Mouse (Mus musculus): ENCODE data around the gene Pip5k1b. TPM values are rescaled to one million over a fixed set of nuclear protein-coding genes. Genes with fewer than 3 reads are reported as not detected.

Gene Pip5k1b
- polyA plus RNA-seq, 1 experiment: 24.1 TPM

DNA sequence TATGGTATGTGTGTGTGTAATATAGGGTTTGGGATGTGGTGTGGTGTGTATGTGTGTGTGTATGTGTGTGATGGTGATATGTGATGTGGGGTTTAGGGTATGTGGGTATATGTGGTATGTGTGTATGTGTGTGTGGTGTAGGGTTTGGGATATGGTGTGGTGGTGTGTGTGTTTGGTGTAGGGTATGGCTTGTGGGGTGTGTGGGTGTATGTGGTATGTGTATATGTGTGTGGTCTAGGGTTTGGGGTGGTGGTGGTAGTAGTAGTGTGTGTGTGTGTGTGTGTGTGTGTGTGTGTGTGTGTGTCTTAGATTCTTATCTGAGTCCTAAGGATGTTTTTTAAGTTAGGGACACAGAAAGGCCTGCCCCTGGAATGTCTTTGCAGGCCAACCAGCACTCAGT lies 37.3 kb downstream of the Pip5k1b start:
- no peak for DNase-seq (ENCODE audit: low read depth)

DNA sequence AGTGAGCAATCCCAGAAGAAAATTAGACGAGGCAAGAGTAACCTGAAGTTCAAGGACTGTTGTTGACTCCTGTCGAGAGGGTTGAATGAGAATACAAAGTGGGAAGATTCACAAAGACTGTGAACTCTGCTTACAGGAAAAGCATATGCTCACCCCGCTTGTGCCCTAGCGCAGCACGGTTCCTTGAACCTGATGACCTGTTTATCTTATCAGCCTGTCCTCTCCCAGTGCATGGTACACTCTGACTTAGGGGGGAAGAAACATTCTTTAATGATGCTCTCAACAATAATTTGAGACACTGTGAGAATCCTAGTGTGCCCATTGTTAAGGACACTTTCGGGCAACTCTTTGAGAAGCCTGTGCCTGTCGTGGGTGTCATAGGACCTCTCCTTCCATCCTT lies 38.6 kb downstream of the Pip5k1b start:
- DNase-seq (ENCODE audit: low read depth): no peak

DNA sequence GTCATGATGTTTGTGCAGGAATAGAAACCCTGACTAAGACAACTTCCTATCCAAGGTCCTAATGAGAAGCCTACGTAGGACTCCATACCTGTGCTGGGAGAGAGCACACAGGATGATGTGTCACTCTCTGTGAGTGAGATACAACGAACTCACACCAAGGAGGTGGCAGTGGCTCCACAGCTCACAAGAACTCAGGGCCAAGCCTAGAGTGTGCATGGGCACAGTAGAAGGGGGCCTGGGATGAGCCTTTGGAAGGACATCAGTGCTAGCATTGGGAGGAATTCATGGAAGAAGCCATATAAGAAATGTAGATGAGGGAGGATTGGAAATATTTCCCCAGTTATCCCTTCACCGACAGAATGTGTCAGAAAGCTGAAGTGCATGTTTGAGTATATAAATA lies 39.7 kb downstream of the Pip5k1b start:
- no peak for DNase-seq (ENCODE audit: low read depth)

DNA sequence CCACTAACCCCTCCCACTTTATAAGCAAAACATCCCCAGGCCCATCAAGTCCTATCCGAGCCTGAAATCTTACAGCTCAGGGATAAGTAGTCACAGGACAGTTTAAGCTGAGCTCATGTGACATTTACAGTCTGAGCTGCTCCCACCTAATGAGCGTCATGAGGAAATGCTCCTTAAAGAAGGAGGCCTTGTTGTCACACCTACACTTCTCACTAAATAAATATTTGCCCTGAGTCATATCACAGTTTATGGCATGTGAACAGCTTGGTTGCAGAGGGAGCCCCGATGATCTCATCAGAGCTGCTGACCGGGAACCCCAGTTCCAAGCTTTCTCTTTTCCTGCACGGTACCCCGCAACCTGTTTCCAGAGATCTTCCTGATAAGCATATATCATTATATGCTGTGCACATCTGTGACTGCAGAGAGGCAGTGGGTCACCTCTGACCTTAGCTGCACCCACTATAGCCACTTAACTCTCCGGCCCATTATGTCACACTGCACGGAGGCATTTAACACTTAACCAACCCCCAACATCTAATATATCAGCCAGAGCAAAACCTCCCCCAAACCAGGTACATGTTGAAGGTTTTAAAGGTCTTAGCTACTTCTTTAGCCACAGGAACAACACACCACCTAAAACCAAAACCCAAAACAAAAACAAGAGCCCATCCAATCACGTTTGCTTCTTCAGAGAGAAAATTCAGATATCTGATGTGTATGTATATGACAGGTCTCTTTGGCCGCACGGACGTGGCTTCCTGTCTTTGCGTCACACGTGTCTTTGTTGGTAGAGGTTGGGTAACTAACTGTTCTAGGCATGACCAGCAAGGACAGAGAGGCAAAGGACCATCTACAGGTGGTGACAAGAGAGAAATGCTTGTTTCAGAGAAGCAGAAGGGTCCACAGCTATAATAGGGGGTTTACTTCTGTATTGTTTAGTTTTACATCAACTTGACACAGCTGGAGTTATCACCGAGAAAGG lies 40.7 kb downstream of the Pip5k1b start:
- DNase-seq (ENCODE audit: low read depth): no peak

DNA sequence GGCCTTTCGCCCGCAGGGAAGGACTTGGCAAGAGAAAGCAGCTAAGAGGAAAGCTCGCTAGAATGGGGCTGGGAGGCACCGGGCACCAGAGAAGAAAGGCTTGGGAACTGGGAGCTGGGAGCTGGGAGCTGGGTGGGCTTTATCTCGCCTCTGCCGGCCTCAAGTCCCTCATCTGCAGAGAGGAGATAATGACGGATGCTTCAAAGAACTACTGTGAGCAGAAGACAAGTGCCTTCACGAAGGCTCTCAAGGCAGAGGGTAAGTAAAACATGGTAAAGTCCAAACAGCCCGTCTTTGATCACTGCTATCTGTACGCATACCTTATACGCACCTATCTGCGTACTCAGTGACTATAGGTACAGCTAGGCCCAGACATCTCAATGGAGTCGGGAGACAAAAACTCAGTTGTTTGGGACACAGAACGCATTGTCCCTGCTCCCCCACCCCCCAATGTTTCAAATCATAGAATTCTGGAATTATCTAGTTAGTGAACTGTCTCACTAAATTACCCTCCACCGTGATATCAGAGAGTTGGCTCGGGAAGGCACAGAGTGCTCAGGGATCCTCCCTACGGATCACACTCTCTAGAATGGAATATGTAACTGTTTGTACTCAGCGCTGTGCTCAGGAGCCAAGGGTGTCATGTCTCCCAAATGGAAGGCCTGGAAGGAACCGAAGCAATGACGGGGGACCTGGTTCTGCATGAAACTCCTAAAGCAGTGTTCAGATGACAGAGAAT lies 42.4 kb downstream of the Pip5k1b start:
- DNase-seq (ENCODE audit: low read depth): no peak

DNA sequence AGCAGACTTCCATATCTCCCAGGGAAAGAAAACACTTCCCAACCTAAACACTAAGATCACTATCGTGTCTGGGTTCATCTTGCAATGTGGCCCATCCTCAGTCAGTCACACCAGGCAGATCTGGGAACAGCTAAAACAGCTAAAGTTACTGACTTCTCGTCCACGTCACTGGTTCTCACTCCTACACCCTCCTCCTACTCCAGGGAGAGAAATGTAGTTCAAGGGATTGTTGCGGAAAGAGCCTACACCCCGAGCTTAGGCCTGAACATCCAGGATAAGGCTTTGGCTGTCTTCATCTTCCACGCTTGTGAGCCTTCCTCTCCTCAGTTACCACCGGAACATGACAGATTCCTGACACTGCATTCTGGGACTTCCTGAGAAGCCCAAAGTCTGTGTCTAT lies 43.7 kb downstream of the Pip5k1b start:
- DNase-seq (ENCODE audit: low read depth): no peak

DNA sequence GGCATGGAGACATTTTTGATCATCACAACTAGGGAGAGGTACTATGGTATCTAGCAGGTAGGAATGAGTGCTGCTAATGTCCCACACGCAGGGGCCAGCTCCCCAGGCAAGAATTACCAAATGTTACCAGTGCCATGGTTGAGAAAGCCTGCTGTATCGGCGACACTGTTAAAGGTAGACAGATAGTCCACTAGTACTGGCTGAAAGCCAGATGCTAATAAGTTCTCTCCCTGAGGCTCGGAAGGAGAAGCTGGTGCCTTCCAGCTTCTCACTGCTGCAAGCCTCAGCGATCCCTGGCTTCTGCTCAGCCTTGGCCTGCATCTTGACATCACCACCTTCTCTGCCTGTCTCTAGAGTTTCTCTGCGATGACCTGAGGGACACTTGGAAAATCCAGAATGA lies 46.3 kb downstream of the Pip5k1b start:
- DNase-seq (ENCODE audit: low read depth): no peak

DNA sequence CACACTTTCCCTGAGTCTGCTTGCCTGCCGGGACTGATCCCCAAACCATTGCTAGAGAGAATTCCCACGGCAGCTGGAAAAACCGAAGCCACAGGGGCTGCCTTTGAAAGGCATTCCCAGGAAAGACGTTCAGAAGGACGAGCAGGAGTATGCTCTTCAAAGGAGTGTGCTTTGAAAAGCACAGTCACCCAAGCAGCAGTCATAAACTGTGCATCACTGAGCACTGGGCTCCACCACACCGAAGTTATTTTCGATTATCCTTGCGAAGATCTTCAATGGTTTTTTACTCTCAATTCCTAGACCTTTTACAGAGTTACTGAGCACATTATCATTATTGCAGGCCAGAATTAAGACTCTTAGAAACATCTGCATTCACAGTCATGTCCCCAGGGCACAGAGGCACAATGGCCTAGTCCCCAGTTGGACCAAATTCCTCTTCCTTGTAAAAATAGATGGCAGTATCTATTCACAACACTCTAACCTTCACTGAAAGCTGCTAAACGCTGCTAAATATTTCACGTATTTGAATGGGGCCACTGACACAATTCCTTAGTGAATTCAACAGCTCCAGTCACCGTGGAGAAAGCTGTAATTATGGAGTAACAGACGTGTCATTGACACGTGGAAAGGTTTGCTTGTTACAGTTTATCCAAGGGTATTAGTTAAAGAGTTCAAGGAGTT lies 47.4 kb downstream of the Pip5k1b start:
- DNase-seq (ENCODE audit: low read depth): no peak

DNA sequence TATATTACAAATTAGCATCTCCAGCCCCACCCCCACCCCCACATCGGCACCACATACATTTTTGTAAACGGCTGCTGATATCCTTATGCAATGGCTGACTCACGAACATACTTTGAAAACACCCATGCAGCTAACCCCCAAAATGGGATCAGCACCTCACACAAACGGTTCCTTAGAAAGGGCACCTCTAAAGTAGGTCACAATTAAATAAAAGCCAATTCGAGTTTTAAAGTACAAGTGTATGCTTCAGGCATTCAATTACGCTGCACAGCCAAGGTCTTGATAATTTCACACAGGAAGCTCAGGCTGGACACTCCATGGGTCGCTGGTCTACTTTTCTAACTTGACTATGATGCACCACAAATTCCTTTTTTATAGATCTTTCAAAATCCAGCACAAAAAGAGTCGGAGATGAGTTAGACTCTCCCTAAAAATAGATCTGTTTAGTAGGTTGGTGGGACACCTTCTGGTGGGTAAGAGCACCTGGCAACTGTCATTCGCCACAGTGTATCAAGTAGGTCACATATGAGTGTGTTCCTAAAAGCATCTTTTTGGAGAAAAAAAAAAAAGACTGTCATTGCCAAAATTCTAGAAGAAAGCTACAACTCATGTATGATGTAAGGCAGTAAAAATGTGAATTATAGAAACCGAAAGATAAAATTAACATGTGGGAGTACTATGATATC lies 52.8 kb downstream of the Pip5k1b start:
- no peak for DNase-seq (ENCODE audit: low read depth)

DNA sequence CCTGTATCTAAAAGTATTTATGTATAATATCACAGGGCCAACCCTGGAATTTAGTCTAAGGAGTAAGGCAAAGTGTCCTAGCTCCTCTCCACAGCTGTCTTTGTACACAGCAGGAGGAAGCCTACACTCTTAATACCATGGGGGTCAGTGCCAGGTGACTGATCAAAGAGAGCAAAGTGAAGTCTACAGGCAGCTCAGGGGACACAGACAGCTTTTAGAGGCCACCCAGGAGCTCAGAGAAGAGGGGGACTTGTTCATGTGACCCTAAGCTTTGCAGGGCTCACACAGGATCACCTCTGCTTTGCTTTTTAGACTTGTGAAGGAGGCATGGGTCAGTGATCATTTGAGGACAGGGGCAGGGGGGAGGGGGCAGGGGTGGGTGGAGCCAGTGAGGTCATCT lies 54.1 kb downstream of the Pip5k1b start:
- no peak for DNase-seq (ENCODE audit: low read depth)

DNA sequence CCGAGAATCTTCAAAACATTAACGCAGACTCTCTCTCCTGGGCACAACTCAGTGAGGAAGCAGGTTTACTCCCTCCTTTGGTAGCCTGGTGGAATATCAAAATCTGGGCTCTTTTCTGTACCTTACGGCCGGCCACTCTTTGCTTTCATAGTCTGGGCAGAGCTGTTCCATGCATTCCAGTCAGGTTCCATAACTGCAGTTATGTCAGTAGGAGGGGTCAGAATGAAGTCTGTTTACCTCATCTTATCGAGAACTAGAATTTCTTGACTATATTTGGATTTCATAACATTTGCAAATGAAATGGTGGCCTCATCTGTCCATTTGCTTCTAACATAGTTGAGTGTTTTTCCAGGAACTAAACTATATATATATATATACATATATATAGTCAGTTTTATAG lies 55.2 kb downstream of the Pip5k1b start:
- DNase-seq (ENCODE audit: low read depth): no peak

DNA sequence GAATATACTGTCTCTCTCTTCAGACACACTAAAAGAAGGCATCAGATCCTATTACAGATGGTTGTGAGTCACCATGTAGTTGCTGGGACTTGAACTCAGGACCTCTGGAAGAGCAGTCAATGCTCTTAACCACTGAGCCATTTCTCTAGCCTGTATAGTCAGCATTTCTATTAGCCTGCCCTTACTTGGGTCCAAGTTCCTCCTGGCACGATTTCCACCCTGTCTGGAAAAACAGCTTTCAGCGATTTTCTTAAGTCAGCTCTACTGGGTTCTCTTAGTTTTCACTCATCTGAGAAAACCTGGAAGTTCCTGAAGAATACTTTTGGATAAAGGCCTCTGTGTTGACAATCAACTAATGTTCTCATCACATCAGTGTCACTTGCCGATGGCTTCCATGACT lies 56.4 kb downstream of the Pip5k1b start:
- DNase-seq (ENCODE audit: low read depth): no peak

DNA sequence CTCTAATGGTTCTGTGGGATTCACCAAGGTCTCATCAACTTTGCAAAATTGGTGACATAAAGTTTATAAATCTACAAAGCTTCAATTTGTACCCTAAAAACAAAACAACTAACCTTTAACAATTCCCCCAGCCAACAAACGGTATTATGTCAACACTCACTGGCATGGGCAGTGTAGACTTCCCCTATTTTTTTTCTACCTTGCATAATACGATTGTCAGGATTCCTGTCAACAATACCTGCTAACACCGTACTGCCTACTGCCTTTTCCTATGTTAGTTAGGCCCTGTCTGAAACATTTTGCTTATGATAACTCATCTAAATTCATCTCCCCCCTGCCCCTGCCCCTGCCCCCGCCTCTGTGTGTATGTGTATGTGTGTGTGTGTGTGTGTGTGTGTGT lies 61.8 kb downstream of the Pip5k1b start:
- DNase-seq (ENCODE audit: low read depth): no peak

DNA sequence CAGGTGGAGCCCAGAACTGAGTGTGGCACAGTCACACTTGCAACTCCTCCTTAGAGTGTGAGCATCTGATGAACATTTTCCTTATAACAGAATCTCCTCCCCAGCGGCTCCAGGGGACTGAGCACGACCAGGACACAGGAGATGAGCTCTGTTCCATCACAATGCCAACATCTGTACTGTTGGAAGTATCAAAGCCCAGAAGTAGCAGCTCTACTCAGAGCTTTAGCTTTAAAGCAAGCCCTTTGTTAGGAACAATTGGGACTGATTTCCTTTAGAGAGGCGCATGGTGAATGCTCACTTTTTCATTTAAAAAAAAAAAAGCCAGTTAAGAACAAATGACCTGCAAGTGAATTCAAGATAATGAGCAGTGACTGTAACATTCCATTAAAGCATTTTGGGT lies 63.8 kb downstream of the Pip5k1b start:
- no peak for DNase-seq (ENCODE audit: low read depth)

DNA sequence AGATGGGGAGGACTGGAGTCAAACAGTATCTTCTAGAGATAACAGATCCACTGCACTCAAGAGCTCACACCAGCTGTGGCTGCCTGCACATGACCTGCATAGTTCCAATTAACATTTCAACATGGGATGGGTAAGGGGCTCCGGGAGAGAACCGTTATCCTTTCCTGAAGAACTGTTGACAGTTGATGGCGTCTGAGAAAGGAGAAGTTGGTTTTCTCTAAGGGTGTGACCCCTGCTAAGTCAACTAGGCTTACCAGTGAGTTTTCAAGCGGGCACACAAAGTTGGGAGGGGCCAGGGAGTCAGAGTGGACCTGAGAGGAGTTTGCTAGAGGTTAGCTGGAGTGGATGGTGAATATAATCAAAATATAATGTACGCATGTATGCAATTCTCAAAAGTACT lies 65.4 kb downstream of the Pip5k1b start:
- no peak for DNase-seq (ENCODE audit: low read depth)

DNA sequence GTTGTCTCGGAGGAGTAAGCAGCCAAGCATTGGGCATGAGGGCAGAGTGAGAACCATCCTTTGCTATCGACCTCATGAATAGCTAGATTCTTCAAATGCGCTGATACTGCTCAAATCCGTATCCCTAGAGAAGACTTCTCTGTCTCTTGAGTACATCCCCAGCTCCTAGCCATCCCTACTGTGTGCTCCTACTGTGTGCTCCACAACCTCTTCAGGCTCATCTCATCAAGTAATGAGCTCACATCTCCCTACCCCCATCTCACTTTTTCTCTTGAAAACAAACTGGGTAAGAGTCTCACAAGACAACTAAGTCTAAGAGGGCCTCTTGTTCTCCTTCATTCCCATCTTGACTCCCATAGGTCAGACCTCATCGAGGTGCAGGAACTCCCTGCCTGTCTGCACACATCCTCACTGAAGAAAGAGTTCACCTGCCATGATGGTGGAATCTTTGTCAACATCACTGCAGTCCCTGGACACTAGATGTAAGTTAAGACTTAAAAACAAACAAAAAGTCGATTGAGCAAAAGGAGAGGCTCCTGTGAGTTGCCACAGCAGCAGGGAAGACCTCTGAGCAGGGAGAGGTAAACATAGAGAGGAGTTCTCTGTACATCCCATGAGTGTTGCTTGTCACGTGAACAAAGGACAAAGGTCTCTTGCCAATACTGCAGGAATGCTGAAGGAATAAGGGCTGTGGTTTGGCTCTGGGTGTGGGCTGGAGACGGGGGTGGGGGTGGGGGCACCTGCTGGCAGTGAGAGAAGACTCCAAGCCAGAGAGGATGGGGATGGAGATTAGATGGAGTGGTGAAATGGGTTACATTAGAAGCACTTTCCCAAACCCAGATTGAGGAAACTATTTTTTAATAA lies 69.0 kb downstream of the Pip5k1b start:
- no peak for DNase-seq (ENCODE audit: low read depth)

DNA sequence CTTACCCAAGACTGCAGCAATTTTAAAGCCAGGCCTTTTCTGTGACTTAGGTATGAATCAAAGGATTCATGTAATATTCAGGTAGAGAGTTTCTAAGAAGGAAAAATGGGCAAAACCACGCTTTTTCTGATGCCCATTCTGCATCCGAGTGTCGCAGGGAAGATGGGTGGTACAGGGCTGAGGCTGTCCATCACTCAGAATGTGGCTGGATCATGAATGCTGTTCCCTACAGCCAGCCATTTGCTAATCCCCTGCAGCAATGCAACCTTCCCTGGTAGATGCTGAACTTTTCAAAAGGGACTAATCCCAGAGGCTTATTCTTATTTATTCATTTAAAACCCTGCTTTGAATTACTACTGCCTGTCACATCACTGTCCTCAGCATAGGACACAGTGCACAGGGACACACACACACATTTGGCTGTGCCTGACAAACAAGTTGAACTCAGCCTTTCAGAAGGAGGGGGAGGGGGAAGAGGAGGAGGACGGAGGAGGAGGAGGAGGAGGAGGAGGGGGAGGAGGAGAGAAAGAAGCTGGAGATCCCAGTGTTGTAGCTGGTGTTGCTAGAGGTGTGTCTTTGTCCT lies 71.0 kb downstream of the Pip5k1b start:
- no peak for DNase-seq (ENCODE audit: low read depth)

DNA sequence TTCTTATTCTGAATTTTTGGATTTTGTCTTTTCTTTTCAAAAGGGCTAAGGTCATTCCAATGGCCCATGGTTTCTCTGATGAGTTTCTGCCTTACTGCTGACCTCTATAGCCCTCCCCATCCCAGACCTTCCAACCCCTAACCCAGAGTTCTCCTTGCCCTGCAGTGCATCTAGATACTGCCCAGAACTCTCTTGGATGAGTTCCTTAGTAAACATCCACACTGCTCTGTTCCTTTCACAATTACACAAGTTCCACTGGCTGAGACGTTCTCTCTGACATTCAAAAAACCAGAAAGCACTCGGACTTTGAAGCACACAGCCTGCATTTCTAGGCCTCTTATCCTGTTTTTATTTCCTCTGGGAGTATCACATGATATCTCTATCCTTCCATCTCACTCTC lies 74.8 kb downstream of the Pip5k1b start:
- no peak for DNase-seq (ENCODE audit: low read depth)

DNA sequence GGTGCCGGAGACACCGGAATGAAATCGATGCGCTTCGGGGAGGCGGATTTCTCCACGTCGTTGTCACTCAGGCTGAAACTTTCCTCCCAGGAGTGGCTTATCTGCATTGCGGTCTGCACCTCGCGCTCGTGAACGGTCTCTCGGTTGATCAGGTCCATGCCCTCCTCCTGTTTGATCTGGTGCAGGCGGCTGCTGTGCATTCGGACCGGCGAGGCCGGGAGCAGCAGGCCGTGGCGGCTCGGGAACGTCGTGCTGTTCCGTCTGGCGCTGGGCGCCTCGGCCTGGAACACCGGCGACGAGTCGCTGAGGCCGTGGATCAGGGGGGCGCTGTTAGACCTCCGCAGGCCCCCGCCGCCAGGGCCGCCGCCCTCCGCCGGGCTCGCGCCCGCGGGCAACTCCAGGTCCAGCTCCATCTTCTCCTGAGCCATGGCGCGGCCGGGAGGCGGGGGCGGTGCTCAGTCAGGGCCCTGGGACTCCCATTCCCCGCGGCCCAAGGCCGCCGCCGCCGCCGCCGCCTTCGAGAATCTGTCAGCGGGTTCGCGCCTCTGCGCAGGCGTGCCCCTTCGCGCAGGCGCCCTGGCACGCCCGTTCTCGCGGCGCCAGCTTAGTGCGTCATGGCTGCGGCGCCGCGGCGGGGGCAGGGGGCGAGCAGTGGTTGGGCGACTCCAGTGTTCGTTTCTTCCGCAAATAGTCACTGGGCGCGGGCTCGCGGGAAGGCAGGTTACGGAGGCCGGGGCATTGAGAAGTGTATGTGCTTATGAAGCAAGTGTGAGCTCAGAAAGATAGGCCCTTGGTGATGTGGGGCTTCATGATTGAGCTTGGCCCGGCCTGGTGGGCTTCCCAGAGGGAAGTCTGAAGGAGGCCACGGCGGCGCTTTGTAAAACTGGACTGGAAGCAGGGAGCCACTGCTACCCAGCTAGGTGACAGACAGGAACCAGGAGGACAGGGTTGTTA lies 78.5 kb downstream of the Pip5k1b start, which contains the start of gene Fam122a:
Fam122a (minus strand) TSS at position 428 of the 954 bp plus-strand sequence.
- no peak for DNase-seq (ENCODE audit: low read depth)
